Mouse (Mus musculus) neural tube, embryonic 15.5 days (tissue): ENCODE data around the gene Xpnpep3. TPM values are rescaled to one million over a fixed set of nuclear protein-coding genes. Genes with fewer than 3 reads are reported as not detected.

Experiments
- ATAC-seq: fragments of 200-750 bp; cut with Nextera tagmentation; 2 replicates; pipeline ENCODE4 v1.8.0; 2017; ENCODE audit warnings: mild to moderate bottlenecking, moderate TSS enrichment, moderate library complexity; ENCODE audit not compliant: low FRiP score
- H3K27ac ChIP-seq: fragments of 300-500 bp; sonication (generic); replicated peaks from 2 replicates; pipeline ENCODE4 v1.5.1; 2015; ENCODE audit warnings: mild to moderate bottlenecking, inconsistent platforms
- H3K27me3 ChIP-seq: fragments of 300-500 bp; sonication (generic); replicated peaks from 2 replicates; pipeline ENCODE4 v1.6.1; 2015; ENCODE audit warnings: inconsistent platforms
- H3K36me3 ChIP-seq: fragments of 300-500 bp; sonication (generic); 2 replicates; pipeline ENCODE4 v1.6.1; 2015; ENCODE audit warnings: inconsistent platforms
- H3K4me1 ChIP-seq: fragments of 300-500 bp; sonication (generic); 2 replicates; pipeline ENCODE4 v1.6.1; 2015; ENCODE audit warnings: inconsistent platforms
- H3K4me2 ChIP-seq: fragments of 300-500 bp; sonication (generic); 2 replicates; pipeline ENCODE4 v1.6.1; 2015; ENCODE audit warnings: inconsistent platforms, mild to moderate bottlenecking, moderate library complexity
- H3K4me3 ChIP-seq: fragments of 300-500 bp; sonication (generic); replicated peaks from 2 replicates; pipeline ENCODE4 v1.5.1; 2015; ENCODE audit warnings: mild to moderate bottlenecking, inconsistent platforms
- H3K9ac ChIP-seq: fragments of 300-500 bp; sonication (generic); replicated peaks from 2 replicates; pipeline ENCODE4 v1.6.1; 2015; ENCODE audit warnings: mild to moderate bottlenecking, inconsistent platforms
- H3K9me3 ChIP-seq: fragments of 300-500 bp; sonication (generic); replicated peaks from 2 replicates; pipeline ENCODE4 v1.6.1; 2016; ENCODE audit warnings: inconsistent platforms
- WGBS: fragments of 180-500 bp; shearing (Covaris S2); methylation state at CpG from one replicate; pipeline ENCODE4 v1.1.7; 2015; ENCODE audit warnings: mixed read lengths; 5-methylcytosine and 5-hydroxymethylcytosine counted together
- polyA plus RNA-seq: library from polyadenylated mRNA; unstranded; fragments of >200 nt; fragmentation: Nextera tagmentation; extraction: Ambion mirVana; gene quantifications from 2 replicates; pipeline ENCODE4 v1.2.1, GENCODE M21; 2015

The Xpnpep3 gene
- polyA plus RNA-seq, 1 experiment from 2014 or later = 8.1 TPM

GRCm38 (mm10) chr15:81483691-81484090, 83.8 kb downstream of the Xpnpep3 start:
- no peaks in the 10 kb centered on the region for H3K9me3 ChIP-seq
- ATAC-seq = no peak
- H3K4me3 ChIP-seq = no peak overlapping the region
- no peak overlapping the region for H3K9ac ChIP-seq
- no peak overlapping the region for H3K4me2 ChIP-seq
- no peaks in the 10 kb centered on the region for H3K4me1 ChIP-seq
- 87% methylated on average over 6 of the region's 6 CpGs for WGBS
- no peaks in the 10 kb centered on the region for H3K27me3 ChIP-seq
- no peak overlapping the region for H3K27ac ChIP-seq
- no peaks in the 10 kb centered on the region for H3K36me3 ChIP-seq

- no peaks in the 10 kb centered on the region for H3K9me3 ChIP-seq
- ATAC-seq = no peak
- no peak overlapping the region for H3K27ac ChIP-seq
- H3K27me3 ChIP-seq = no peaks in the 10 kb centered on the region
- WGBS = 87% methylated on average over 4 of the region's 4 CpGs
- no peaks in the 10 kb centered on the region for H3K36me3 ChIP-seq
- H3K4me1 ChIP-seq = no peaks in the 10 kb centered on the region
- H3K4me3 ChIP-seq = no peak overlapping the region
- H3K9ac ChIP-seq = no peak overlapping the region
- no peak overlapping the region for H3K4me2 ChIP-seq
Observed at GRCm38 (mm10) chr15:81485483-81485882, 85.5 kb downstream of the Xpnpep3 start.

DNA sequence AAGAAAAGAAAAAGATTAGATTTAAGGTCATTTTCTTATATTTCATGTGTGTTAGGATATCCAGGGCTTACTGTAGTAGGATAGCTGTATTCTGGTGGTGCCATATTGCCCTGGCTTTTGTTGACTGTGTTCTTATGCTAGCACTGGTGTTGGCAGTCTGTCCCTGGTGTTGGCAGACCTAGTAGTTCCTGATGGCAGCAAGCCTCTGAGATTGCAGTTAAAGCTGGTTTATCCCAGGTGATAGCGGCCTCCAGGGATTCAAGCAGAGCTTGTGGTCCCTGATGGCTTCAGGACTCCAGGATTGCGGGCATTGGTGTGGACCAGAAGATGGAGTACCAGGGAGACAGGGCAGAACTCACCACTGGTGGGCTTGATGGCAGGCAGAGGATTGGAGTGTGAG, 103.5 kb downstream of the Xpnpep3 start:
- no peak overlapping the region for H3K27ac ChIP-seq
- no peaks in the 10 kb centered on the region for H3K4me1 ChIP-seq
- H3K9me3 ChIP-seq = no peaks in the 10 kb centered on the region
- H3K9ac ChIP-seq = no peak overlapping the region
- no peaks in the 10 kb centered on the region for H3K27me3 ChIP-seq
- H3K36me3 ChIP-seq = no peaks in the 10 kb centered on the region
- no peak overlapping the region for H3K4me2 ChIP-seq
- ATAC-seq = no peak
- 85% methylated on average over 2 of the region's 2 CpGs for WGBS
- H3K4me3 ChIP-seq = no peak overlapping the region

GRCm38 (mm10) chr15:81503995-81504394, 104.1 kb downstream of the Xpnpep3 start:
- no peak for ATAC-seq

More at GRCm38 (mm10) chr15:81503995-81504394, 104.1 kb downstream of the Xpnpep3 start:
- no peak overlapping the region for H3K9ac ChIP-seq
- H3K4me2 ChIP-seq = no peak overlapping the region
- H3K4me1 ChIP-seq = no peaks in the 10 kb centered on the region
- no peak overlapping the region for H3K4me3 ChIP-seq
- H3K27ac ChIP-seq = no peak overlapping the region
- no peaks in the 10 kb centered on the region for H3K27me3 ChIP-seq
- 95% methylated on average over 2 of the region's 2 CpGs for WGBS
- H3K9me3 ChIP-seq = no peaks in the 10 kb centered on the region
- no peaks in the 10 kb centered on the region for H3K36me3 ChIP-seq

Other genes with a start within 250 kb of the Xpnpep3 start
- gene Mrtfa, start 209.4 kb upstream of the Xpnpep3 start, polyA plus RNA-seq = 26.9 and 27.9 TPM in 2 replicates
- gene Mchr1, start 164.6 kb upstream of the Xpnpep3 start, polyA plus RNA-seq = 5.0 and 5.2 TPM in 2 replicates
- 129 and 134 TPM in 2 replicates for gene Slc25a17, start 39.3 kb upstream of the Xpnpep3 start, polyA plus RNA-seq
- 185 and 188 TPM in 2 replicates for gene St13, start 61 bp upstream of the Xpnpep3 start, polyA plus RNA-seq
- 1.9 and 2.3 TPM in 2 replicates for gene Dnajb7, start 8.2 kb downstream of the Xpnpep3 start, polyA plus RNA-seq
- 407 and 418 TPM in 2 replicates for gene Rbx1, start 66.2 kb downstream of the Xpnpep3 start, polyA plus RNA-seq
- 20.0 and 23.6 TPM in 2 replicates for gene Ep300, start 185.2 kb downstream of the Xpnpep3 start, polyA plus RNA-seq